Mouse (Mus musculus): ENCODE measurements around the gene Large1. TPM values are rescaled to one million over a fixed set of nuclear protein-coding genes. Genes with fewer than 3 reads are reported as not detected.

Gene Large1
- polyA plus RNA-seq, 1 experiment from 2014 or later: 5.6 TPM

GRCm38 (mm10) chr8:72801583-72801982 is 551.8 kb downstream of the Large1 start:
- no peak overlapping the region for H3K9ac ChIP-seq (ENCODE audit: low read length)
- H3K4me1 ChIP-seq (ENCODE audit: control insufficient read depth, insufficient read depth, low read length): no peaks in the 10 kb centered on the region
- H3K27me3 ChIP-seq (ENCODE audit: control insufficient read depth, insufficient read depth, low read length): no peaks in the 10 kb centered on the region
- H3K4me2 ChIP-seq (ENCODE audit: low read depth, low read length): no peak overlapping the region
- no peaks in the 10 kb centered on the region for H3K9me3 ChIP-seq (replicated peaks; ENCODE audit: control insufficient read depth, low read length)
- no peak overlapping the region for H3K4me3 ChIP-seq (ENCODE audit: low read length)
- 77% methylated on average over 2 of the region's 2 CpGs for WGBS
- no peak for ATAC-seq (replicated peaks; ENCODE audit: extremely low read depth, insufficient read depth, low FRiP score)
- no peaks in the 10 kb centered on the region for H3K36me3 ChIP-seq (ENCODE audit: control insufficient read depth, insufficient read depth)
- H3K27ac ChIP-seq (ENCODE audit: low read length): no peak overlapping the region

GRCm38 (mm10) chr8:72780644-72781043 is 572.7 kb downstream of the Large1 start:
- Histone ChIP-seq H3K4me1 (ENCODE audit: control insufficient read depth, insufficient read depth, low read length) (no peaks in the 10 kb centered on the region), H3K36me3 (ENCODE audit: control insufficient read depth, insufficient read depth) (no peaks in the 10 kb centered on the region), H3K4me2 (ENCODE audit: low read depth, low read length) (no peak overlapping the region), H3K27me3 (ENCODE audit: control insufficient read depth, insufficient read depth, low read length) (no peaks in the 10 kb centered on the region), H3K4me3 (ENCODE audit: low read length) (no peak overlapping the region), H3K9me3 (replicated peaks; ENCODE audit: control insufficient read depth, low read length) (no peaks in the 10 kb centered on the region), H3K9ac (ENCODE audit: low read length) (no peak overlapping the region), H3K27ac (ENCODE audit: low read length) (no peak overlapping the region)
- ATAC-seq (replicated peaks; ENCODE audit: extremely low read depth, insufficient read depth, low FRiP score): no peak
- WGBS: 87% methylated on average over 4 of the region's 4 CpGs

GRCm38 (mm10) chr8:72777797-72778196 is 575.5 kb downstream of the Large1 start:
- Histone ChIP-seq H3K9me3 (replicated peaks; ENCODE audit: control insufficient read depth, low read length) (no peaks in the 10 kb centered on the region), H3K27ac (ENCODE audit: low read length) (no peak overlapping the region)
- 83% methylated on average over 1 of the region's 1 CpGs for WGBS

GRCm38 (mm10) chr8:72766777-72767176 is 586.6 kb downstream of the Large1 start:
- no peak overlapping the region for H3K4me3 ChIP-seq (ENCODE audit: low read length)
- no peak for ATAC-seq (replicated peaks; ENCODE audit: extremely low read depth, insufficient read depth, low FRiP score)
- H3K36me3 ChIP-seq (ENCODE audit: control insufficient read depth, insufficient read depth): no peaks in the 10 kb centered on the region
- no peak overlapping the region for H3K27ac ChIP-seq (ENCODE audit: low read length)
- H3K9me3 ChIP-seq (replicated peaks; ENCODE audit: control insufficient read depth, low read length): no peaks in the 10 kb centered on the region
- H3K4me1 ChIP-seq (ENCODE audit: control insufficient read depth, insufficient read depth, low read length): peaks cover 3% of the 10 kb centered on the region
- no peaks in the 10 kb centered on the region for H3K27me3 ChIP-seq (ENCODE audit: control insufficient read depth, insufficient read depth, low read length)
- no peak overlapping the region for H3K4me2 ChIP-seq (ENCODE audit: low read depth, low read length)
- WGBS: 34% methylated on average over 7 of the region's 7 CpGs
- no peak overlapping the region for H3K9ac ChIP-seq (ENCODE audit: low read length)

More at GRCm38 (mm10) chr8:72777797-72778196, 575.5 kb downstream of the Large1 start:
- Histone ChIP-seq H3K36me3 (ENCODE audit: control insufficient read depth, insufficient read depth) (no peaks in the 10 kb centered on the region), H3K9ac (ENCODE audit: low read length) (no peak overlapping the region), H3K4me1 (ENCODE audit: control insufficient read depth, insufficient read depth, low read length) (no peaks in the 10 kb centered on the region), H3K4me3 (ENCODE audit: low read length) (no peak overlapping the region), H3K27me3 (ENCODE audit: control insufficient read depth, insufficient read depth, low read length) (no peaks in the 10 kb centered on the region), H3K4me2 (ENCODE audit: low read depth, low read length) (no peak overlapping the region)
- ATAC-seq (replicated peaks; ENCODE audit: extremely low read depth, insufficient read depth, low FRiP score): no peak

GRCm38 (mm10) chr8:72765696-72766095 is 587.6 kb downstream of the Large1 start:
- no peak overlapping the region for H3K27ac ChIP-seq (ENCODE audit: low read length)
- H3K4me2 ChIP-seq (ENCODE audit: low read depth, low read length): no peak overlapping the region
- H3K9me3 ChIP-seq (replicated peaks; ENCODE audit: control insufficient read depth, low read length): no peaks in the 10 kb centered on the region
- 73% methylated on average over 4 of the region's 4 CpGs for WGBS
- no peaks in the 10 kb centered on the region for H3K27me3 ChIP-seq (ENCODE audit: control insufficient read depth, insufficient read depth, low read length)
- H3K9ac ChIP-seq (ENCODE audit: low read length): no peak overlapping the region
- ATAC-seq (replicated peaks; ENCODE audit: extremely low read depth, insufficient read depth, low FRiP score): no peak
- peaks cover 9% of the 10 kb centered on the region for H3K4me1 ChIP-seq (ENCODE audit: control insufficient read depth, insufficient read depth, low read length)
- H3K4me3 ChIP-seq (ENCODE audit: low read length): no peak overlapping the region
- no peaks in the 10 kb centered on the region for H3K36me3 ChIP-seq (ENCODE audit: control insufficient read depth, insufficient read depth)

Small RNA genes lying within 50 kb of the gene (microRNA-seq; reads per million reads assigned to microRNA genes)
- 0.59 reads per million for gene Mir28b

Measured in heart, embryonic 16.5 days (tissue).